Mouse (Mus musculus): ENCODE results near the gene Acbd5.
"Not testable (repeated sequence)": the region's sequence is repeated elsewhere in the genome, so short reads cannot be mapped to it uniquely, and the experiment has no call there.

The Acbd5 gene

GRCm38 (mm10) chr2:23067552-23068369 is at the start of gene Acbd5:
Gene Acbd5, plus strand, starts transcription at chr2:23068167.
- DNase-seq (ENCODE audit: low read depth, low spot score) = peak; percentile 89

DNA sequence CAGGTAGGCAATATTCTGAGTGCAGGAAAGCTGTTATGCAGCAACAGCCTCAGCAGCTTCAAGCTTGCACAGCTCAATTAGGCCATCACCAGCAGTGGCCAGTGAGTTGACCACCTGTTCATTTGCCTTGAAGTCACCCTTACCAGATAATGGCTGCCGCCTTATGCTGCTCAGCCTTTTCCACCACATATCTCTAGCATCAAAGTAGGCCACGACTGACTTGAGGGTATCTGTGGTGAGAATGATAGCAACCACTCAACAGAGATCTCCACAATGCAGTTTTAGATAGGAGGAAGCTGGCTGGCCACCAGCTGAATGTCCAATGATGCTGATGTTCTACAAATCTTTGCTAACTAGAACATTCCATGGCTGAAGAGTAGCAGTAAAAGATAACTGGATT is 48.8 kb upstream of the Acbd5 start:
- no peak for DNase-seq (ENCODE audit: low read depth, low spot score)

DNA sequence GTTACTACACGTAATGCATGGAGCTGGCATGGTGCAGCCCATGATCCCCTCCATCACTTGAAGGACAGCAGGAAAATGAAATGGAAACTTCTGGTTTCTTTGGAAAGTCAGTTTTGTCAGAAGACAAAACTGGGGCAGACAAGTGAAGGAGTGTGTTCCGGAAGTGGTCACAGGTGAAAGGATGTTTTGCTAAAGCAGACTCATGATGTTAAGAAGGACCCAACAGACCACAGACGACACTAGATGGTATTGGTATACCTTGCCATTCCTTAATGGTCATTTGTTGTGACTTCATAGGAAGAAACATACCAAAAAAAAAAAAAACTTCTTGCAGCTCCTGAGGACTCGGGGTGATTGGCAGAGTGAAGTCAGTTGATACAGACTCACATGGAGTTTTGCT is 46.6 kb upstream of the Acbd5 start:
- DNase-seq (ENCODE audit: low read depth, low spot score) = no peak

- DNase-seq (ENCODE audit: low read depth, low spot score) = no peak
Observed at GRCm38 (mm10) chr2:23021721-23022120, 46.2 kb upstream of the Acbd5 start.

GRCm38 (mm10) chr2:23023023-23023422 is 44.9 kb upstream of the Acbd5 start:
- DNase-seq (ENCODE audit: low read depth, low spot score) = no peak

DNA sequence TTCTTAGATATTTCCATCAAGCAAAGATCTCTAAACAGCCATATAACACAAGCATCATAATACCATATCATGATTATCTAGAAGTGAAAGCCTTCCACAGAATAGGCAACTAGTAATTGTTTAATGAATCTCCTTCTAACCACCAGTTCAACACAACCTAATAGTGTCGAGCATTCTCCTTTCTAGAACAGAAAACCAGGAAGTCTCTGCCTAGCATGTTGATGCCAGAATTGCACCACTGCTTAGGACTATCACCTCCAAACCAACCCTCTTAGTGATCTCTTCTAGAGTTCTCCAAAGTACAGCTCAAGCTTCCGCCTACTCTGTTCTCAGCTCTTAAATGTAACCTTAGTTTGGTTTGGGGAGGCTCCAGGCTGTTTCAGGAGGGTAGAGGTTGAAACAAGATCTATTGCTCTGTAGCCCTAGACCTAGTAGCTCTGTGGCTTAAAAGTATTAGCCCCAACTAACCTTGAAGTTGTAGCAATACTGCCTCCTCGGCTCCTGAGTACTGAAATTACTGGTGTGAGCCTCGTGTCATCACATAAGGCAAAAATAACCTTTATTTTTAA is 44.2 kb upstream of the Acbd5 start:
- no peak for DNase-seq (ENCODE audit: low read depth, low spot score)

GRCm38 (mm10) chr2:23026379-23026778 is 41.6 kb upstream of the Acbd5 start:
- DNase-seq (ENCODE audit: low read depth, low spot score) = no peak

DNA sequence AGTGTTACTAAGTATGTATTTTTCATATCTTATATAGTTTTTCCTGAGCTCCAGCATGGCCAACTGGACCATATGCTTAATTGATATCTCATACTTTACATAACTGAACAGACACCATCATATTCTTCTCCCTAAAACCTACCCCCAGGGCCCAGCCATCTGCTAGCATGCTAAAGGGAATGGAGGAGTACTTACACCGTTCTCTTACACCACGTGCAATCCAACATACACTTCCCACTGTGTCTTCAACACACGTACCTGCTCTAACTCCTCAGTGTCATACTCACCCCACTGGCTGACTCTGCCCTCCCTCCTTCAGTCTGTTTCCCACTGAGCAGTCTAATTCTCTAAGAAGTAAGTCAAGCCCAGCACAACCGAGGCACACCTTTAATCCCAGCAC is 39.1 kb upstream of the Acbd5 start:
- no peak for DNase-seq (ENCODE audit: low read depth, low spot score)

- no peak for DNase-seq (ENCODE audit: low read depth, low spot score)
Observed at GRCm38 (mm10) chr2:23030631-23031030, 37.3 kb upstream of the Acbd5 start.

GRCm38 (mm10) chr2:23034692-23035435 is 33.1 kb upstream of the Acbd5 start:
- DNase-seq (ENCODE audit: low read depth, low spot score) = no peak

GRCm38 (mm10) chr2:23035467-23035866 is 32.5 kb upstream of the Acbd5 start:
- no peak for DNase-seq (ENCODE audit: low read depth, low spot score)

- peak; percentile 19 for DNase-seq (ENCODE audit: low read depth, low spot score)
Observed at GRCm38 (mm10) chr2:23039082-23040000, 28.6 kb upstream of the Acbd5 start.

- DNase-seq (ENCODE audit: low read depth, low spot score) = peak; percentile 94
Observed at GRCm38 (mm10) chr2:23040001-23040646, 27.8 kb upstream of the Acbd5 start, which contains the start of gene Abi1. Gene Abi1, minus strand, starts transcription at chr2:23040241.

DNA sequence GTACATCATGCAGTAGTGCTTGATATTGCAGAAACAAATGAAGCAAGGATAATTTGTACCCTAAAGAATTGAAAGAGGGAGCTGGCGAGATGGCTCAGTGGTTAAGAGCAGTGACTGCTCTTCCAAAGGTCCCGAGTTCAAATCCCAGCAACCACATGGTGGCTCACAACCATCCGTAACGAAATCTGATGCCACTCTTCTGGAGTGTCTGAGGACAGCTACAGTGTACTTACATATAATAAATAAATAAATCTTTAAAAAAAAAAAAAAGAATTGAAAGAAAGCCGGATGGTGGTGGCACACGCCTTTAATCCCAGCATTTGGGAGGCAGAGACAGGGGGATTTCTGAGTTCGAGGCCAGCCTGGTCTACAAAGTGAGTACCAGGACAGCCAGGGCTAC is 27.3 kb upstream of the Acbd5 start:
- DNase-seq (ENCODE audit: low read depth, low spot score) = not testable (repeated sequence)

GRCm38 (mm10) chr2:23041457-23041856 is 26.5 kb upstream of the Acbd5 start:
- no peak for DNase-seq (ENCODE audit: low read depth, low spot score)

GRCm38 (mm10) chr2:23042189-23042588 is 25.8 kb upstream of the Acbd5 start:
- no peak for DNase-seq (ENCODE audit: low read depth, low spot score)

DNA sequence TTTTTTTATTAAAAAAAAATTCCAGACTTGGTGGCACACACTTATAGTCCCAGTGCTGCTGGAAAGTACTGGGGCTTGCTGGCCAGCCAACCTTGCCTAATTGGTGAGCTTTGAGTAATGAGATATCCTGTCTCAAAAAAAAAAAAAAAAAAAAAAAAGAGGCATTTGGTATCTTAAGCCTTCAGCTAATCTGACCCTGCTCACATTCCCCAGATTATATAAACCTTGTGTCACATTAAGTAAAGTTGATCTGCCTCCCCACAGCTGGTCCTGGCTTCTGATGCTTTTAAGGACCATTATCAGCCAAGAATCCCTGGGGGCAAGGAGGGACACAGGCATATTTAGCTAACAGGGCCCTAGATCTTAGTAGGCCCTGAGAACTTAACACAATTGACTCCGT is 22.3 kb upstream of the Acbd5 start:
- no peak for DNase-seq (ENCODE audit: low read depth, low spot score)

DNA sequence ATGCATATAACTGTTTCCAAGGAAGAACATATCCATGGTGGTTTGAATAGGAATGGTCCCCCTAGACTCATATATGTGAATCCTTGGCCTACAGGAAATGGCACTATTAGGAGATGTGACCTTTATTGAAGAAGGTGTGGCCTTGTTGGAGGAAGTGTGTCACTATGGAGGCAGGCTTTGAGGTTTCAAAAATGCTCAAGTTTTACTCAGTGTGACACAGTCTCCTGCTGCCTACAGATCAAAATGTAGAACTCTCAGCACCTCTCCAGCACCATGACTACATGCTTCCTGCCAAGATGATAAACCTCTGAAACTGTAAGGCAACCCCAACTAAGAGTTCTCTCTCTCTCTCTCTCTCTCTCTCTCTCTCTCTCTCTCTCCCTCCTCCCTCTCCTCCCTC is 20.0 kb upstream of the Acbd5 start:
- no peak for DNase-seq (ENCODE audit: low read depth, low spot score)

- DNase-seq (ENCODE audit: low read depth, low spot score) = no peak
Observed at GRCm38 (mm10) chr2:23051890-23052289, 16.1 kb upstream of the Acbd5 start.

DNA sequence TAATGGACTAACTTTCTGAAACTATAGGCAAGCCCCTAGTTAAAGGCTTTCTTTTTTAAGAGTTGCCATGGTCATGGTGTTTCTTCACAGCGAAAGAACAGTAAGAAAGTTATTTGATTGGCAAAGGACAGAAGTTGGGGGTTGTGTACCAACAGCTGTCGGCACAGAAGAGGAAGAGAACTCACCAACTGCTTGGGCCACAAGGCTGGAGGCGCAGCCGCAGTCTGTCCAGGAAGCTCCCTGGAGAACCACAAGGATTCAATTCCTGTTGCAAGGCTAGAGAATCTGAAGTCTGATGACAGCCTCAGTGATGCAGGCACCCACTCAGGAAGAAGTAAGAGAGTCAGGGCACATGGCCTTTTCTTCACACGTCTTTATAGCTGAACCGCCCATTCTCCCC is 15.4 kb upstream of the Acbd5 start:
- DNase-seq (ENCODE audit: low read depth, low spot score) = no peak

DNA sequence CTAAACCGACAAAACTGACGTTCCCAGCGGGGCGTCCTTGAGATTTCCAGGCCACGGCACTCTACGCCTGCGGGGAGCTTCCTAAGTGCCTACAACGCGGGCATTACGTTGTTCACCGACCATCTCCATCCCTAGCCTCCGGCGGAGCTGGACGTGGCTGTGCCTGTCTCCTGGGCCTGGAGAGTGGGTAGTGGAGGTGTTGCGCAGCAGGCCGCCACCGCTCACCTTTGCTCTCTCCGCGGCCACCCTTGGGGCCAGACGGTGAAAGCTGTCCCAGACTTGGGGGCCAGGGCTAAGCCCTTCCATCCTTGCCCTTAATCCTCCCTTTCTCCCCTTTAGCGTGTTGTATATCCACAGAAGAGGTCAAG is 387 bp downstream of the Acbd5 start:
- no peak for DNase-seq (ENCODE audit: low read depth, low spot score)
